29 mouse cellular contexts compared by ENCODE assay signal in genomic region chr17:24161466-24161865, GRCm38 (mm10). TPM values are rescaled to one million over a fixed set of nuclear protein-coding genes. Genes with fewer than 3 reads are reported as not detected.
DNase-seq lines count a peak whose midpoint lies in the region; ATAC-seq and TF ChIP-seq lines count a peak whose summit lies in the region.
"Had no signal": no experiment of that assay in that cellular context is flagged by ENCODE, and none has a peak within 500 bp of the region (broad histone marks: within the 10 kb centered on the region; RNA-seq: fewer than 3 reads in every experiment).

No protein-coding gene starts in this region.

- H3K9me3 ChIP-seq in lung, postnatal 0 days (ENCODE audit: low read length) = no peaks in the 10 kb centered on the region
- H3K9me3 ChIP-seq: embryonic facial prominence, embryonic 12.5 days; heart, embryonic 10.5 days; hindbrain, embryonic 12.5 days; kidney, embryonic 15.5 days; midbrain, embryonic 13.5 days had no signal

- intact Hi-C loops in heart, postnatal 25 days (cut with DNase I) = no loop called here

- TF ChIP-seq POLR2A in lung, adult 2 months (IDR thresholded peaks at IDR 0.05; ENCODE audit: borderline replicate concordance, extremely low read depth, low read depth, low read length) = no peak

- H3K27me3 ChIP-seq in lung, postnatal 0 days (replicated peaks; ENCODE audit: insufficient read depth, low read length) = no peaks in the 10 kb centered on the region
- H3K27me3 ChIP-seq: CH12.LX; embryonic facial prominence, embryonic 12.5 days; hindbrain, embryonic 12.5 days; kidney, embryonic 15.5 days; midbrain, embryonic 13.5 days had no signal

- H3K36me3 ChIP-seq in lung, postnatal 0 days (ENCODE audit: insufficient read depth, low read length) = no peaks in the 10 kb centered on the region

- no peak overlapping the region; the same call in 1 of the 2 replicates for H3K27ac ChIP-seq in lung, postnatal 0 days (ENCODE audit: low read length)
- H3K27ac ChIP-seq: embryonic facial prominence, embryonic 12.5 days; heart, embryonic 10.5 days; hindbrain, embryonic 12.5 days; hindbrain, postnatal 0 days; kidney, embryonic 15.5 days; liver, embryonic 14.5 days; midbrain, embryonic 13.5 days had no signal

- TF ChIP-seq EP300 in lung, postnatal 0 days (IDR thresholded peaks at IDR 0.05) = no peak

- H3K4me2 ChIP-seq in lung, postnatal 0 days (replicated peaks; ENCODE audit: low read depth, low read length) = no peak overlapping the region
- H3K4me2 ChIP-seq: embryonic facial prominence, embryonic 12.5 days; kidney, embryonic 15.5 days had no signal

- peak; percentile 32 for DNase-seq in kidney, adult 18-20 months
- no peak for DNase-seq in kidney, postnatal 10 days
- peak; percentile 39 for DNase-seq in lung, adult 2 months
- DNase-seq in lung, postnatal 25 days (ENCODE audit: low spot score) = no peak
- peak; percentile 49 for DNase-seq in lung, postnatal 0 days (ENCODE audit: low spot score)
- DNase-seq in lung, postnatal 4 days = peak; percentile 34 to 60
- no peak for DNase-seq in layer of hippocampus, postnatal 25 days (ENCODE audit: extremely low spot score in 1 of 2, low spot score in 1 of 2)
- DNase-seq in heart, postnatal 25 days (ENCODE audit: low spot score) = no peak
- DNase-seq: adrenal gland, postnatal 10 days; B cell, adult 2 months; cerebellum, adult 9-10 months; cerebellum, postnatal 36 days; embryo, embryonic 11 days; gastrocnemius, postnatal 14 days; layer of hippocampus, postnatal 36 days; left cerebral cortex, postnatal 4 days; thymus, postnatal 4 days had no signal

- no peak for ATAC-seq in lung, postnatal 0 days
- ATAC-seq: forebrain, embryonic 14.5 days; hindbrain, postnatal 0 days; intestine, embryonic 16.5 days; midbrain, embryonic 13.5 days had no signal

- 59% methylated on average over 5 of the region's 5 CpGs for WGBS in lung, adult 2 months
- WGBS in lung, postnatal 0 days = 75% methylated on average over 5 of the region's 5 CpGs

- H3K4me3 ChIP-seq in lung, adult 2 months (replicated peaks; ENCODE audit: extremely low read depth, low read depth, low read length) = no peak overlapping the region
- no peak overlapping the region for H3K4me3 ChIP-seq in lung, postnatal 0 days (ENCODE audit: low read depth, low read length)
- H3K4me3 ChIP-seq: embryonic facial prominence, embryonic 12.5 days; heart, embryonic 10.5 days; hindbrain, embryonic 12.5 days; kidney, embryonic 15.5 days; midbrain, embryonic 13.5 days had no signal

- H3K9ac ChIP-seq in lung, postnatal 0 days (replicated peaks; ENCODE audit: low read depth) = 0 out of 2 replicates have a peak overlapping the region, but pooled peaks have one; percentile 8
- H3K9ac ChIP-seq: embryonic facial prominence, embryonic 12.5 days; hindbrain, embryonic 12.5 days; kidney, embryonic 15.5 days; liver, embryonic 14.5 days; midbrain, embryonic 13.5 days had no signal

- H3K4me1 ChIP-seq in lung, adult 2 months (ENCODE audit: control insufficient read depth, insufficient read depth, low read length) = peaks cover 7% of the 10 kb centered on the region
- peaks cover 11% of the 10 kb centered on the region; the same call in 1 of the 2 replicates for H3K4me1 ChIP-seq in lung, postnatal 0 days (ENCODE audit: insufficient read depth, low read depth, low read length)

- TF ChIP-seq CTCF in lung, adult 2 months (IDR thresholded peaks at IDR 0.05; ENCODE audit: insufficient read depth, low read length) = no peak
- no peak for TF ChIP-seq CTCF in lung, postnatal 0 days (IDR thresholded peaks at IDR 0.05)

RNA-seq across cellular contexts. Expression of gene Amdhd2, which starts 2.1 kb away (rescaled TPM):
- polyA plus RNA-seq in lung, adult 2 months (2012; rRNA removed) = 58.3 and 58.8 TPM in 2 replicates
- 44.1 and 44.2 TPM in 2 replicates for polyA plus RNA-seq in lung, postnatal 0 days (2015; fragmentation: Nextera tagmentation; extraction: Ambion mirVana)
- total RNA-seq in layer of hippocampus, postnatal 25 days (2021) = 10 to 100 TPM; 36.3 to 38.4 TPM
- total RNA-seq in heart, postnatal 25 days (2021) = 1 to 10 TPM; 9.1 to 9.6 TPM

RNA-seq across cellular contexts. Expression of gene Atp6v0c, which starts 8.0 kb away (rescaled TPM):
- polyA plus RNA-seq in lung, adult 2 months (2012; rRNA removed) = 880 and 1,077 TPM in 2 replicates
- polyA plus RNA-seq in lung, postnatal 0 days (2015; fragmentation: Nextera tagmentation; extraction: Ambion mirVana) = 566 and 620 TPM in 2 replicates
- total RNA-seq in layer of hippocampus, postnatal 25 days (2021) = 1,000 to 10,000 TPM; 1,231 to 1,342 TPM
- total RNA-seq in heart, postnatal 25 days (2021) = 100 to 1,000 TPM; 225 to 246 TPM

RNA-seq across cellular contexts. Expression of gene Pdpk1, which starts 10.7 kb away (rescaled TPM):
- polyA plus RNA-seq in lung, adult 2 months (2012; rRNA removed) = 16.4 and 19.8 TPM in 2 replicates
- 26.4 and 32.3 TPM in 2 replicates for polyA plus RNA-seq in lung, postnatal 0 days (2015; fragmentation: Nextera tagmentation; extraction: Ambion mirVana)
- total RNA-seq in layer of hippocampus, postnatal 25 days (2021) = 100 to 1,000 TPM; 102 to 108 TPM
- 10 to 100 TPM; 45.0 to 46.1 TPM for total RNA-seq in heart, postnatal 25 days (2021)

RNA-seq across cellular contexts. Expression of gene Tbc1d24, which starts 43.9 kb away (rescaled TPM):
- polyA plus RNA-seq in lung, adult 2 months (2012; rRNA removed) = 13.9 and 30.2 TPM in 2 replicates
- polyA plus RNA-seq in lung, postnatal 0 days (2015; fragmentation: Nextera tagmentation; extraction: Ambion mirVana) = 1.8 and 1.9 TPM in 2 replicates
- total RNA-seq in layer of hippocampus, postnatal 25 days (2021) = 10 to 100 TPM; 60.1 to 64.2 TPM
- 1 to 10 TPM; 8.3 to 9.4 TPM for total RNA-seq in heart, postnatal 25 days (2021)

RNA-seq across cellular contexts. Expression of gene Ntn3, which starts 47.9 kb away (rescaled TPM):
- polyA plus RNA-seq in lung, adult 2 months (2012; rRNA removed) = 8.2 and 10.4 TPM in 2 replicates
- polyA plus RNA-seq in lung, postnatal 0 days (2015; fragmentation: Nextera tagmentation; extraction: Ambion mirVana) = 2.3 and 2.5 TPM in 2 replicates
- 10 to 100 TPM; 10.8 to 11.0 TPM for total RNA-seq in layer of hippocampus, postnatal 25 days (2021)
- total RNA-seq in heart, postnatal 25 days (2021) = under 1 TPM; 0.64 to 0.73 TPM
- total RNA-seq: granulocyte monocyte progenitor cell, adult 5-6 weeks; monocyte, adult 5-6 weeks had no signal

Comparison
In these comparisons a context has a peak if more than half of its experiments do, and no peak if none do; other contexts are left out.
1. DNase-seq: peak in kidney, adult 18-20 months (single experiment), lung, adult 2 months (single experiment), lung, postnatal 0 days (single experiment) and lung, postnatal 4 days (2 of 2); none in kidney, postnatal 10 days (single experiment), lung, postnatal 25 days (single experiment), layer of hippocampus, postnatal 25 days (0 of 2) and heart, postnatal 25 days (single experiment).
2. RNA of gene Atp6v0c, which starts 8.0 kb away (total RNA-seq): 1,231 to 1,342 TPM in layer of hippocampus, postnatal 25 days; 225 to 246 TPM in heart, postnatal 25 days; every median in the first group is over 4 times any median in the second.